Mouse (Mus musculus) right cerebral cortex, adult 18-20 months (tissue): ENCODE results near the gene Sbno2.

Experiments used
- DNase-seq: peaks from one replicate; pipeline ENCODE4 v3.0.0; 2022; ENCODE audit warnings: mixed read lengths

Sbno2 gene

GRCm38 (mm10) chr10:80014484-80015290 is 90.7 kb downstream of the Sbno2 start:
- DNase-seq: no peak

GRCm38 (mm10) chr10:80013609-80014008 is 91.8 kb downstream of the Sbno2 start:
- DNase-seq: no peak

- DNase-seq: no peak
These were observed 93.6 kb downstream of the Sbno2 start for GRCm38 (mm10) chr10:80011740-80012139.
